Mouse (Mus musculus) neural tube, embryonic 15.5 days (tissue): ENCODE data around the gene Adss. TPM values are rescaled to one million over a fixed set of nuclear protein-coding genes. Genes with fewer than 3 reads are reported as not detected.

Experiments
- ATAC-seq: fragments of 200-750 bp; cut with Nextera tagmentation; 2 replicates; pipeline ENCODE4 v1.8.0; 2017; ENCODE audit warnings: mild to moderate bottlenecking, moderate TSS enrichment, moderate library complexity; ENCODE audit not compliant: low FRiP score
- H3K27ac ChIP-seq: fragments of 300-500 bp; sonication (generic); replicated peaks from 2 replicates; pipeline ENCODE4 v1.5.1; 2015; ENCODE audit warnings: mild to moderate bottlenecking, inconsistent platforms
- H3K27me3 ChIP-seq: fragments of 300-500 bp; sonication (generic); replicated peaks from 2 replicates; pipeline ENCODE4 v1.6.1; 2015; ENCODE audit warnings: inconsistent platforms
- H3K36me3 ChIP-seq: fragments of 300-500 bp; sonication (generic); 2 replicates; pipeline ENCODE4 v1.6.1; 2015; ENCODE audit warnings: inconsistent platforms
- H3K4me1 ChIP-seq: fragments of 300-500 bp; sonication (generic); 2 replicates; pipeline ENCODE4 v1.6.1; 2015; ENCODE audit warnings: inconsistent platforms
- H3K4me2 ChIP-seq: fragments of 300-500 bp; sonication (generic); 2 replicates; pipeline ENCODE4 v1.6.1; 2015; ENCODE audit warnings: inconsistent platforms, mild to moderate bottlenecking, moderate library complexity
- H3K4me3 ChIP-seq: fragments of 300-500 bp; sonication (generic); replicated peaks from 2 replicates; pipeline ENCODE4 v1.5.1; 2015; ENCODE audit warnings: mild to moderate bottlenecking, inconsistent platforms
- H3K9ac ChIP-seq: fragments of 300-500 bp; sonication (generic); replicated peaks from 2 replicates; pipeline ENCODE4 v1.6.1; 2015; ENCODE audit warnings: mild to moderate bottlenecking, inconsistent platforms
- H3K9me3 ChIP-seq: fragments of 300-500 bp; sonication (generic); replicated peaks from 2 replicates; pipeline ENCODE4 v1.6.1; 2016; ENCODE audit warnings: inconsistent platforms
- WGBS: fragments of 180-500 bp; shearing (Covaris S2); methylation state at CpG from one replicate; pipeline ENCODE4 v1.1.7; 2015; ENCODE audit warnings: mixed read lengths; 5-methylcytosine and 5-hydroxymethylcytosine counted together
- polyA plus RNA-seq: library from polyadenylated mRNA; unstranded; fragments of >200 nt; fragmentation: Nextera tagmentation; extraction: Ambion mirVana; gene quantifications from 2 replicates; pipeline ENCODE4 v1.2.1, GENCODE M21; 2015

Gene Adss
- polyA plus RNA-seq, 1 experiment from 2014 or later = 50.6 TPM

DNA sequence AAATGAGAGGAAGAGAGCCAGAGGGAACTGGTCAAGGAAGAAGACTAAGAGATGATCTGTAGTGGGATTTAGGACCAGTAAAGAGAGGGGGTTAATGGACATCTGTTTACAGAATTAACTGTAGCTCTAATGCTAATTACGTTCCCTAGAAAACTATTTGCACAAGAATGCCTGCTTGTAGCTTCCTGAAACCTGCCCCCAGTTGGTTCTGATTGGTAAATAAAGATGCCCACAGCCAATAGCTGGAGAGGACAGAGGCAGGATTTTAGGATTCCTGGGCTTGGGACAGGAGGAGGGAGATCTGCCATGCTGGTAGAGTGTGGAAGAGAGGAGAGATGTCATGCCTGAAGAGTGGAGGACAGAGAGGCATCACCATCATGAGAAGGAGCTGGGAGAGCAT is 42.8 kb downstream of the Adss start:
- Histone ChIP-seq H3K9me3 (peaks cover 12% of the 10 kb centered on the region), H3K36me3 (peaks cover 5% of the 10 kb centered on the region; the same call in 1 of the 2 replicates), H3K4me1 (no peaks in the 10 kb centered on the region), H3K27me3 (no peaks in the 10 kb centered on the region), H3K4me3 (no peak overlapping the region), H3K4me2 (no peak overlapping the region), H3K9ac (no peak overlapping the region), H3K27ac (no peak overlapping the region)
- no peak for ATAC-seq
- 73% methylated on average over 1 of the region's 1 CpGs for WGBS

DNA sequence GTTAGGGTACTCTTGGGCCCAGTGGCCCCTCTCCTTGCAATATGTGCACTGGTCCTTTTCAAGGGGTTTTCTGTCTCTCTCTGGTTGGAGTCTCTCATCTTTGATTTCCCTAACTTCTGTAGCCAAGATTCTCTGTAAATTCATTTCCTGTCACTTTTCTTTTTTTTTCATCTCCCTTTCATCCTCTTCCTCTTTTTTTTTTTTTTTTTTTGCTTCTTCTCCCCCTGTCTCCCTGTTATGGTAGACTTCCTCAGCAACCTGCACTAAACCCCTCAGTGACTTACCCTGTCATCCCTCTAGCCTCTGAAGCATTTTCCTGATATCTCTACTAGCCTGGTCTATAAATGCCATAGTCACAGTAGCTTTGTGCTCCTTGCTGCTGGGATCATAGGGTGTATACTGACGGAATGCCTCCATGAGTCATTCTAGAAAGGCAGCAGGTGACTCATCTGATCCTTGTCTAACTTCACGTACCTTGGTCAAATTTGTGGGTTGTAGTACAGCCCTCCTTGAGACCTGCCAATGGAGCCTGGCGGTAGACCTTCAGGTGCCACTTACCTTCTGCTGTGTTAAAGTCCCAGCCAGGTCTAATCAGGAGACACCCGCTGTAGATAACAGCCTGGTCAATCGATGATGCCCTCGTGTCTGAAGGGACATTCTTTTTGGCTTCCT is 48.3 kb downstream of the Adss start:
- no peak overlapping the region for H3K4me3 ChIP-seq
- H3K27me3 ChIP-seq = no peaks in the 10 kb centered on the region
- H3K4me2 ChIP-seq = no peak overlapping the region
- over 99% methylated on average over 6 of the region's 6 CpGs for WGBS
- H3K36me3 ChIP-seq = peaks cover 10% of the 10 kb centered on the region; the same call in 1 of the 2 replicates
- H3K27ac ChIP-seq = no peak overlapping the region
- no peak overlapping the region for H3K9ac ChIP-seq
- H3K4me1 ChIP-seq = no peaks in the 10 kb centered on the region
- H3K9me3 ChIP-seq = peaks cover 12% of the 10 kb centered on the region
- ATAC-seq = no peak

DNA sequence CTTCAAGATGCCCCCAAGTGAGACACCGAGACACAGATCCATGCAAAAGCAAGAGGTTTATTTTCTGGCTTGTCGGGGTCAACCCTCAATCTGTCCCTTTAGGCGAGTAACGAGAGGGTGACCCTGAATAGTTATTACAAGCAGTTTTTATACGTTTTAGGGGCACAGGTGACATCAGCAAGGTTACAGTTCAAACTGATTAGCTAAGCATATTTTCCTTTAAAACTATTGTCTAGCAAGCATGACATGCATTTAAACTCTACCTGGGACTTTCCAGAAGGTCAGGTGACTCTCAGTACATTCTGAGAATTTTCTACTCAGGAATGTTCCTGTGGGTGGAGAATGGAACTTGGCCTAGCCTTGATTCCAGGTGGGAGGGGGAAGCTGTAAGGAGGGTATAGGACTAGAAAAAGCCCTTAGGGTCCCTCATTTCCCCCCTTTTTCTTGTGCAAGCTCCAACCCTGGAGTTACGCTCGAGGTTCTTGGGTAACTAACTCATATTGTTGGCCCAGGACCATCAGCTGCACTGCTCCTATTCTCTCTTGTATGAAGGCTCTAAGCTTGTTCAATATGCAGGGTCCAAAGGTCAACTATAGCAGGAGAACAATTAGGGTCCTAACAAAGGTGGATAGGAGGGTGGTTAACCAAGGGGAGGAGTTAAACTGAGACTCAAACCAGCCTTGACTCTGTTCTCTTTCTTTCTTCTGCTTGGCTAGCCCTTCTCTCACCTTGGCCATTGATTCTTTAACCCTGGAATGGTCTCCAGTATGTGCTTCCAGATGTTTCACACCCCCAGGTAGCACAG is 51.6 kb downstream of the Adss start:
- Histone ChIP-seq H3K4me3 (no peak overlapping the region), H3K36me3 (peaks cover 5% of the 10 kb centered on the region; the same call in 1 of the 2 replicates), H3K9ac (no peak overlapping the region), H3K4me1 (no peaks in the 10 kb centered on the region), H3K4me2 (no peak overlapping the region), H3K9me3 (peaks cover 4% of the 10 kb centered on the region), H3K27me3 (no peaks in the 10 kb centered on the region), H3K27ac (no peak overlapping the region)
- 88% methylated on average over 7 of the region's 7 CpGs for WGBS
- no peak for ATAC-seq

DNA sequence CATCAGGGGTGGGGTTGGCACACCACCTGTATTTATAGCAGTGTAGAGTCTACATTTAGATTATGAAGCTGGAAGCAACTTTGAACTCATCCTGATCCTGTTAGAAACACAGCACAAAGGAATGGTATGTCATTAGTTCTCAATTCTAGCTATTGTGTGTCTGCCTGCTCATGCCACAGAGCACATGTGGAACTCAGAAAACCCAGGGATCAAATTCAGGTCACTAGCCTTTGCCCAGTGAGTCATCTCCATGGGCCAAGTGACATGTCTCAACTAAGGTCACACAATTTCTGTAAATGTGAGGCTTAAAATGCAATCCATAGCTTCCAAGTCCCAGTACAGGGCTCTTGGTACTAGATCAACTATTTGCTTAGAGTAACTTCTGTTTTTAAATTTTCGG is 54.2 kb downstream of the Adss start:
- no peak overlapping the region for H3K27ac ChIP-seq
- no peaks in the 10 kb centered on the region for H3K9me3 ChIP-seq
- no peaks in the 10 kb centered on the region for H3K36me3 ChIP-seq
- ATAC-seq = no peak
- no peaks in the 10 kb centered on the region for H3K4me1 ChIP-seq
- 85% methylated on average over 1 of the region's 1 CpGs for WGBS
- H3K4me2 ChIP-seq = no peak overlapping the region
- no peaks in the 10 kb centered on the region for H3K27me3 ChIP-seq
- no peak overlapping the region for H3K4me3 ChIP-seq
- H3K9ac ChIP-seq = no peak overlapping the region

DNA sequence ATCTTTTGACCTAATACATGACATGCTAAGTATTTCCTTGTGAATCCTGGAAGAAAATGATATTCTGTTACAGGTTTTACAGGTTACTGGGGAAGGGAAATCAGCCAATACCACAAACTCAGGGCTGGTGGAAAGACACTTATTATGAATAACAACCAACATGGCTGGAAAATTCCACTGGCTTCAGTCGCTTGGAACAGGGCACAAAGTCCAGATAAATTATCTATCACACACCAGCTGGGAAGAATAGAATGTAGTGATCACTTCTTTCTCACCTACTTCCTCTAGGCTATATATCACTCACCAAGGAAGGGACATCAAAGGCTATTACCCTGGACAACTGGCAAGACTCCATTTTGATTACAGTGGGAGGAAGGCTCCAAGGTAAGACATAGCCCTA is 55.6 kb downstream of the Adss start:
- WGBS = 66% methylated on average over 1 of the region's 1 CpGs
- H3K36me3 ChIP-seq = no peaks in the 10 kb centered on the region
- H3K9me3 ChIP-seq = no peaks in the 10 kb centered on the region
- no peak for ATAC-seq
- H3K4me1 ChIP-seq = no peaks in the 10 kb centered on the region
- no peak overlapping the region for H3K4me2 ChIP-seq
- no peak overlapping the region for H3K4me3 ChIP-seq
- H3K9ac ChIP-seq = no peak overlapping the region
- no peak overlapping the region for H3K27ac ChIP-seq
- no peaks in the 10 kb centered on the region for H3K27me3 ChIP-seq

DNA sequence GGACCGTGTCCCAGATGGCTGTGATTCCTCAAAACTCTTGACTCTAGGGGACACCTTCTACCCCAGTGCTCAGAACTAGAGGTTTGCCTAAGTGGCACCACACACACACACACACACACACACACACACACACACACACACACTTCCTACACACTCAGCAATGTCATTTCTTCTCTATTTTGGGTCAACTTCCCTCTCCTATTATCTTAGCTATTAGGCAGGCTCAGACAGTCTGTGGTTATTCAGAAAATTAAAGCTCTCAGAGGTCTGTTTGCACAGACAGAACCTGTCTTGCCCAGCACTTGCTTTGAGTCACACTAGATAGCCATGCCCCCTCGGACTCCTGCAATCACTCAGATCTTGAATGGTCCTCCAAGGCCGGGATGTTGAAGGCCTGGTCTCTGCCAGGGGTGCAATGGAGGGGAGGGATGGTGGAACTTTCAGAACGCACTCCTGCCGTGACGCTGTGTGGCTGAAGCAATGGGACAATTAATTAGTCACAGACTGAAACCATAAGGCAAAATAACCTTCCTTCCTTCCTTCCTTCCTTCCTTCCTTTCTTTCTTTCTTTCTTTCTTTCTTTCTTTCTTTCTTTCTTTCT is 58.7 kb downstream of the Adss start:
- Histone ChIP-seq H3K9ac (no peak overlapping the region), H3K9me3 (no peaks in the 10 kb centered on the region), H3K27ac (no peak overlapping the region), H3K36me3 (no peaks in the 10 kb centered on the region), H3K4me2 (no peak overlapping the region), H3K4me1 (no peaks in the 10 kb centered on the region), H3K4me3 (no peak overlapping the region), H3K27me3 (no peaks in the 10 kb centered on the region)
- 58% methylated on average over 6 of the region's 6 CpGs for WGBS
- no peak for ATAC-seq

DNA sequence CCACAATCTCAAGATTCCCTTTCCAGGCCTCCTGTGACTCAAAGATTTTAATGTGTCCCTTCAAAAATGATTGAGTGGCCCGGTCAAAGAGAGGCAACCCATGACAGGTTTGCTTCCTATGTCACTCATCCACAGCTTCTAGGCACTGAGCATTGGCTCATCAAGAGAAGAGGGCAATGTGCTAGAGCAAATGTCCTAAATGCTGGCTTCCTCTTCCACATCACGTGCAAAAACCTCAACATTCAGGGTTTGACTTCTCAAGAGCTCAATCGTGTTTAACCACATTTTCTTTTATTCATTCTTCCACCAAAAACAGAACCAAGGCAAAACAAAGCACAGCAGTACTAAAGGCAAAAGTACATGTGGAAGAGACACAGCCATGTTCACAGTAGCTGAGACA is 64.3 kb downstream of the Adss start:
- H3K27ac ChIP-seq = no peak overlapping the region
- H3K4me3 ChIP-seq = no peak overlapping the region
- no peaks in the 10 kb centered on the region for H3K9me3 ChIP-seq
- no peak overlapping the region for H3K4me2 ChIP-seq
- no peaks in the 10 kb centered on the region for H3K4me1 ChIP-seq
- no peak for ATAC-seq
- H3K36me3 ChIP-seq = no peaks in the 10 kb centered on the region
- H3K9ac ChIP-seq = no peak overlapping the region
- 86% methylated on average over 3 of the region's 3 CpGs for WGBS
- H3K27me3 ChIP-seq = no peaks in the 10 kb centered on the region

DNA sequence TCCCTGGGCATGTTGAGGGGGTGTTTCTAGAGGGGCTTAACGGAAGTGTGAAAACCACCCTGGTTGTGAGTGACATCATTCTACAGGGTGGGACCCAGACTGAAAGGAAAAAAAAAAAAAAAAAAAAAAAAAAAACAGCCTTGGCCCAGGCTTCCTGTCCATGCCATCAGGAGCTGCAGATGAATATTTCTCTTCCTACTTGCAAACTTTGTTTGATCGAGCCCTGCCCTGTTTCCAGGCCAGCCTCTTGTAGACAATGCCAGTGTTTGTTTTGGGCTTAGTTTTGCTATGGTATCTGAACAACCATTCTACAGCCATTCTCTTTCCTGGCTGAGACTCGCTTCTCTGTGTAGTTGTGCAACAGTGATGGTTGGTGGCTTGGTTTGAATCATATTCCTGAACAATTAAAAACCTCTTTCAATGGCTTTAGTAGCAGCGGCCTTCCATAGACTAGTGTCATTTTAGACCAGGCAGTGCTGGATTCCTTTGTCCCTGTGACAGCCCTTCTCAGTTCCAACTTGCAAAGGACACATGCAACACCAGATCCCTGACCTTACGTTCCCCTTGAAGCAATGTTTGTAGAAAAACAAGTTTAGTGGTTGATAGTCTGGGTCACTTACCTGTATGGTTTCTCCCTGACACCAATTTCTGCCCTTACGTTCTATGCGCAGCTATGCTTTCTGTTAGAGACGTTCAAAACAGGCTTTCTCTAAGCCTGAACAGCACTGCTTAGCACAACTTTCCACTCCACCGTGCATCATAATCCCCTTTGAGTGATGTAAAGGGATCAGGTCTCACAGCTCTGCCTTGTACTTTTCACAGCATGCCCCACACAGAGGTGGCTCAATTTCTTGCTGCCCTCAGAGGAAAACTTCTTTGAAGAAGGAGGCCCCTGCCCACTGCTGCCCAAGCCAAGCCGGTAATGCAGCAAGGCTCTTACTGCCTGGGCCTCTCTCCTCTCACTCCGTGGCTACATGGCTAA is 67.0 kb downstream of the Adss start, which contains the start of gene 1700016C15Rik:
Gene 1700016C15Rik, plus strand, starts transcription at position 772 of the 982 bp plus-strand sequence.
- no peak within 1 kb of the TSS for H3K4me3 ChIP-seq
- H3K4me2 ChIP-seq = no peak within 1 kb of the TSS
- no peaks in the 10 kb centered on the region for H3K27me3 ChIP-seq
- no peak for ATAC-seq
- no peak within 1 kb of the TSS for H3K27ac ChIP-seq
- H3K9me3 ChIP-seq = no peaks in the 10 kb centered on the region
- WGBS = 82% methylated on average over 11 of the region's 11 CpGs
- no peak within 1 kb of the TSS for H3K9ac ChIP-seq
- no peaks in the 10 kb centered on the region for H3K4me1 ChIP-seq
- H3K36me3 ChIP-seq = no peaks in the 10 kb centered on the region

DNA sequence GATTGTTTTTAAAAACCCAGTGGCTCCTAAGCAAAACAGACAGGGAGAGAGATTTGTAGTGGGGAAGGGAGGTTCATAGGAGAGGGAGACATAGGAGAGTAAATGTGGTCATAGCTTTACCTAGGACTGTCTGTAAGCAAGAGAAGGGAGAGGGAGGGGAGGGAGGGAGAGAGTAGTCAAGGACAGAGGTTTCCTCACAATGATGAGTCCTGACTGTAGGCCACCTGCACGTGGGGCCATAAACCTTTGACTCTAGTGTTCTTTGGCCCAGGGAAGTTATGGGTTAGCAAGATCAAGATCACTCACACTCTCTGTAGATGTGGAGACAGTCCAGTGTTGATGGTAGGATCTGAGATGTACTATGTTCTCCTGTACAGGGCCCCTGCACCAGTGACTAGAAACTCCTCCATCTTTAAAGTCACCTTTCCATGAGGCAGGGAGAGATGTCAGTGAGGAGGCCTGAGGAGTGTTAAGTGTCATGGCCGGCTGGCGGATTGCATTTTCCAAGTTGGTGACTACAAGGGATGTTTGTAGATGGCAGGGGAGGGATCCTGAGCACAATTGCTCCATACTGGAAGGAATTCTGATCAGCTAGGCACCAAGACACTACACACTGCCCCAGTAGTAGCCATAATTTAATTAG is 68.3 kb downstream of the Adss start:
- Histone ChIP-seq H3K9me3 (no peaks in the 10 kb centered on the region), H3K27me3 (no peaks in the 10 kb centered on the region), H3K4me1 (no peaks in the 10 kb centered on the region), H3K36me3 (no peaks in the 10 kb centered on the region), H3K4me2 (no peak overlapping the region), H3K4me3 (no peak overlapping the region), H3K27ac (no peak overlapping the region), H3K9ac (no peak overlapping the region)
- 95% methylated on average over 3 of the region's 3 CpGs for WGBS
- no peak for ATAC-seq

DNA sequence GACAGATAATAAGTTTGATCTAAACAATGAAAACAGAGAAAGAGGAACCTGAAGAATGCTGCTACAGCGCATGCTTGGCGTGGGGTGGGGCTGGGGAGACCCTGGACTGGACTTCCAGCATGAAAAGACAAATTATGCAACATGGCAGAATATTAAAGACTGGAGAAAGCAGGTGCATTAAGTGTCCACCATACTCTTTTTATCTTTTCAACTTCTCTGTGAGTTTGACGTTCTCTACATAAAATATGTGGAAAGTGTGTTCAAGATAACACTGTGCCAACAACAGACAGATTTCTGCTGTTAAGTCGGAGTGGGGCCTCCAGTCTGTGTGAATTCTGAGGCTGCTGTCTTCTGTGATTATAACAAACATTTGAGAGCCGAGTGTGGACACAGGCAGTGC is 69.4 kb downstream of the Adss start:
- Histone ChIP-seq H3K27ac (no peak overlapping the region), H3K4me3 (no peak overlapping the region), H3K27me3 (no peaks in the 10 kb centered on the region), H3K9me3 (no peaks in the 10 kb centered on the region), H3K4me2 (no peak overlapping the region), H3K9ac (no peak overlapping the region), H3K36me3 (no peaks in the 10 kb centered on the region), H3K4me1 (no peaks in the 10 kb centered on the region)
- WGBS = 68% methylated on average over 5 of the region's 5 CpGs
- no peak for ATAC-seq

DNA sequence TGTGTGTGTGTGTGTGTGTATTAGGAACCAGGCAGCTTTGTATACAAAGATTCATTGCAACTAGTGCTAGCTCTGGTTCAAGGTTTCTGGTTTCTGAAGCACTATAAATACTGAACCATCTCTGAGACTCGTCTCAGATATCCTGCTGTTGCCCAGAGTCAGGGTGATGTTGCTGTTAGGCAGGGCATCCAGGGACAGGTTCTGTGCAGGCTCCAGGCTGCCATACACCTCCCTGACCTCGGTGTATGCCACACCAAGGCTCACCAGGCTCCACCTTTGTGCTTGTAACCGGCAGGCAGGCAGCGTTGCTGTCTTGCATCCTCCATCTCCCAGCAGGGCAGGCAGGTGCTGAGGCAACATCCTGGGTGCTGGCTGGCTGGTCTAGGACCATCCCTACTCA is 72.5 kb downstream of the Adss start:
- no peaks in the 10 kb centered on the region for H3K27me3 ChIP-seq
- H3K9me3 ChIP-seq = no peaks in the 10 kb centered on the region
- ATAC-seq = no peak
- no peaks in the 10 kb centered on the region for H3K36me3 ChIP-seq
- H3K9ac ChIP-seq = no peak overlapping the region
- no peak overlapping the region for H3K4me2 ChIP-seq
- H3K27ac ChIP-seq = no peak overlapping the region
- H3K4me3 ChIP-seq = no peak overlapping the region
- 80% methylated on average over 4 of the region's 4 CpGs for WGBS
- peaks cover 4% of the 10 kb centered on the region for H3K4me1 ChIP-seq
